In the genomic region with DNA sequence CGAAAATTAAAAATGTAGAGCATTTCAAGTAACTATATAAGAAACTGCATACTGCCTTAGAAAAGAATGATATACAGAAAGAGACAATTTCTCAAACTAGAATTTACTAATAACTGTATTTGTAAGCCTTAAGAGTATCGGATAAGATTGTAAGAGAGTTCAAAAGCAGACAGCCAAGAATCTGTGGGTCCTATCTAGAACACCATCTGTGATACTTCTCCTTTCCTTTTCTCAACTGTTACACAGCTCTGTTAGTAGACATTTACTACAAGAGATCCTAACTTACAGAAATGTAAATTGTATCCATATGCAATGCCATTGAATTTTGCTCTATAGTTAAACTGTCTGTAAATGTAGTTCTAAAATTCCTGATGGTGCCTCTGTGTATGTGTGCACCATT, we compare ENCODE assay signal across 14 mouse cellular contexts.
"Had no signal": no experiment of that assay in that cellular context is flagged by ENCODE, and none has a peak within 500 bp of the region (broad histone marks: within the 10 kb centered on the region; RNA-seq: fewer than 3 reads in every experiment).

No protein-coding gene starts in this region.

- H3K4me3 ChIP-seq: lung, embryonic 15.5 days; megakaryocyte, embryonic 14.5 days; midbrain, embryonic 13.5 days; midbrain, embryonic 15.5 days; neural tube, embryonic 12.5 days; stomach, embryonic 15.5 days had no signal

- ATAC-seq: lung, postnatal 0 days; midbrain, embryonic 13.5 days; midbrain, embryonic 15.5 days had no signal

- H3K36me3 ChIP-seq: lung, embryonic 15.5 days; midbrain, embryonic 13.5 days; midbrain, embryonic 15.5 days; neural tube, embryonic 12.5 days; stomach, embryonic 15.5 days had no signal

- H3K9me3 ChIP-seq: lung, embryonic 15.5 days; megakaryocyte, embryonic 14.5 days; midbrain, embryonic 13.5 days; midbrain, embryonic 15.5 days; neural tube, embryonic 12.5 days; stomach, embryonic 15.5 days had no signal

- DNase-seq: lung, adult 2 months; lung, postnatal 14 days; lung, postnatal 36 days; right cerebral cortex, postnatal 14 days; thymus, adult 2 months; thymus, postnatal 25 days; thymus, postnatal 4 days had no signal

- H3K4me1 ChIP-seq: lung, embryonic 15.5 days; megakaryocyte, embryonic 14.5 days; midbrain, embryonic 15.5 days; neural tube, embryonic 12.5 days; stomach, embryonic 15.5 days had no signal

- H3K27me3 ChIP-seq: lung, embryonic 15.5 days; megakaryocyte, embryonic 14.5 days; midbrain, embryonic 13.5 days; midbrain, embryonic 15.5 days; neural tube, embryonic 12.5 days; stomach, embryonic 15.5 days had no signal
